Mouse (Mus musculus) layer of hippocampus, adult 9-11 months (tissue): ENCODE results near the gene Pnkd.
"Not testable (repeated sequence)": the region's sequence is repeated elsewhere in the genome, so short reads cannot be mapped to it uniquely, and the experiment has no call there.

Experiments
- DNase-seq: peaks from one replicate; pipeline ENCODE4 v3.0.0; 2022

Pnkd gene

DNA sequence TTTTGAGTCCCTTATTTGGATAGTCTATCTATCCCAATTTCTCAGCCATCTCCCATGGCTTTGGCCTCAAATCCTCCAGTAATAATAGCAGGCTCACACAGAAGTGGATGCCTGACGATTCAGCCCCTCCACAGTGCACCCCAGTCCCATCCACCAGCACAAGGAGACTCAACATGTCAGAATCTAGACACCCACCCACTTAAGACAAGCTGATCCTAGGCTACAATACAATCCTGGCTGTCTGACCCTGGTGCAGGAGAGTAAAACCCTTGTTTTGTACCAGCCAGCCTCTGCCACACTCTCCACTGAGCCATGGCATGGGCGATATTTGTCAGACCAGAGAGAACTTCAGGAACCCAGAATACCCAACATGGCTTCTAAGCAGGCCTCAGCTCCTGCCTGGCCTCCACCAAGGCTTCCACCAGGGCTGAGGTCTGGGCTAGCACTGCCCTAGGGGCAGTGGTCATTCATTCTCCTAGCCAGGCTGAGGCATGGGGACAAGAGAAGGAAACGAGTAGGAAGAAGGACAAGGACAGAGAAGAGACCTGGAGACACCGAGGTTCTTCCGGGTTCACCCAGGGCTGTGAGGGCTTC, 13.5 kb downstream of the Pnkd start:
- DNase-seq = no peak

DNA sequence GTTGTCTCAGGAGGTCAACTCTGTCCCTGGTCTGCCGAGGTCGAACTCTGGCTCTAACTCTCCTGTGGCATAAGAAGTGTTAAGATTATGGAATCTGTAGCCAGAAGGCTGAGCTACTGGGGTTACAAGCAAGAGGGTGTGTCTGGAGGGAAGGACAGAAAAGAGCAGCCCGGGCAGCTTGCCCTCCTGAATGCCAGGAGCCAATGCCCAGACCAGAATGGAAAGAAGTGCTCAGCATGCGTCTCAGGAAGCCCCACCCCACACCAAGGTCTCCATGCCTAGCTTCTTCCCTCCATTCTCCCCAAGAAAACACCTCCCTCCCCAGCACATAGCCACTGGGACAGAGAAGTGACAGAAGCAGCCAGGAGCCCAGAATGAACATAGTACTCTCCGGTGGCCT, 14.3 kb downstream of the Pnkd start:
- no peak for DNase-seq

- no peak for DNase-seq
These were observed 15.8 kb downstream of the Pnkd start for GRCm38 (mm10) chr1:74300347-74301110.

- DNase-seq = no peak
These were observed 17.5 kb downstream of the Pnkd start for GRCm38 (mm10) chr1:74302229-74302628.

DNA sequence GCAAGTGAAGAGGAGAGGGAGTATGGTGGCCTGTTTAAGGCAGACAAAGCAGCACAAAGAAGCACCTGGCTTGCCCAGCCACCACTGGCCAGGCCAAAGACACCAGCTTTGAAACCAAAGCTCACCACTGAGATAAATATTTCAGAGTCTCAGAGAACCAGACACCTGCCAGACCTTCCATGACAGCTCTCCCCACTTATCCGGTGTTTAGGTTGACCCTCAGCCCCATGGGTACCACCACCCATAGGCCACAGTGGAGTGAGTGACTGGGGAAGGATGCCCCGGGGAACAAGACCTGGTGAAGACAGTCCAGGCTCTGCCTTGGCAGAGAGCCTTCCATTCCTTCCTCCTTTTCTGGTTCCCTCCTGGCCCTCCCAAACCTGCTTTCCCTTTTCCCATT, 18.1 kb downstream of the Pnkd start:
- DNase-seq = no peak

GRCm38 (mm10) chr1:74303509-74304338, 19.0 kb downstream of the Pnkd start:
- peak; percentile 51 for DNase-seq

- DNase-seq = no peak
These were observed 19.6 kb downstream of the Pnkd start for GRCm38 (mm10) chr1:74304339-74304790.

- no peak for DNase-seq
These were observed 20.2 kb downstream of the Pnkd start for GRCm38 (mm10) chr1:74304946-74305345.

DNA sequence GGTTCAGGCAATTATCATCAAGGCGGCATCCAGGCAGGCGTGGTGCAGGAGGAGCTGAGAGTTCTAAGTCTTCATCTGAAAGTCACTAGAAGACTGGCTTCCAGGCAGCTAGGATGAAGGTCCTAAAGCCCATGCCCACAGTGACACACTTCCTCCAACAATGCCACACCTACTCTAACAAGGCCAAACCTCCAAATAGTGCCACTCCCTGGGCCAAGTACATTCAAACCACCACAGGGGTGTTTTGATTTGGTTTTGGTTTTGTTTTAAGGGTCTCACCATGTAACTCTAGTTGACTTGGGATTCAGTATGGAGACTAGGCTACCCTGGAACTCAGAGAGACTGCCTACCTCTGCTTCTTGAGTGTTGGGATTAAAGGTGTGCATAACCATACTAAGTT, 20.8 kb downstream of the Pnkd start, which contains the start of gene Tmbim1:
TSS of gene Tmbim1 (minus strand) at position 101 of the 400 bp plus-strand sequence.
- no peak for DNase-seq

GRCm38 (mm10) chr1:74307146-74307545, 22.4 kb downstream of the Pnkd start:
- DNase-seq = no peak

DNA sequence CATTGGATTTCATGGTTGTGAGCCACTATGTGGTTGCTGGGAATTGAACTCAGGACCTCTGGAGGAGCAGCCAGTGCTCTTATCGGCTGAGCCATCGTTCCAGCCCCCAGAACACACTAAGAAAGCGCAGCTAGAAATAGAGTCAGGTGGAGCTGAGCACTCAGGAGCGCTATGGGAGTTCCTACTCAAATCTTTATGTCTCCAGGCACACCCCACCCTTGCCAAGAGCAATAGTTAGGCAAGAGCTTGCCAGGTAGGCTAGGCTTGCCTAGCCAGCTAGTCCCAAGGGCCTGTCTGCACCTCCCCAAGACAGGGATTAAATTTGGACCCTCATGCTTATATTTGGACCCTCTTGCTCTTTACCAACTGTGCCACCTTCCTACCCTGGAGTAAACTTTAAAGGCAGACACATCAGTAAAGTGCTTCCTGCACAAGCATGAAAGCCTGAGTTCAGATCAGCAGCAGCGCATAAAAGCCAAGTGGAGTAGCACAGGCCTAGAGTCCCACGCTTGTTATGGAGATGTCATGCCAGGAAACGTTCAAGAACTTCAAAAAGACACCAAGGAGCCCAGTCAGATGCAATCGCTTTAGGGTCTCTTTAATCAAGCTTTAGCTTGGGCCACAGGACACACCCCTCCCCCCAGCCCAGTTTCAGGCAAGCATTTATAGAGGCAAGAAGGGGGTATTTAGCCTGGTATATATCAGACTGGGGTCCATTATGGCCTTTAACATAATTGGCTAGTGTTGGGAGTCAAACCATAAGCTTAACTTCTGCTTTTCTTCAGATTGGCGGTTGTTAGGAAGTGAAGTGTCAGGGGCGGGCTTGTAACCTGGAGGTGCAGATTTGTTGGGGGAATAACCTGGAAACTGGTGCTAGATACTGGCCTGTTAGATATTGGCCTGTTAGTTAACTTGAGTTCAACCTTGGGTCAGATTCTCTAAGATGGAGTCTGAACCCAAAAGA, 23.6 kb downstream of the Pnkd start:
- DNase-seq = no peak

GRCm38 (mm10) chr1:74309767-74310166, 25.0 kb downstream of the Pnkd start:
- DNase-seq = no peak

GRCm38 (mm10) chr1:74313049-74313692, 28.4 kb downstream of the Pnkd start:
- peak; percentile 85 for DNase-seq

DNA sequence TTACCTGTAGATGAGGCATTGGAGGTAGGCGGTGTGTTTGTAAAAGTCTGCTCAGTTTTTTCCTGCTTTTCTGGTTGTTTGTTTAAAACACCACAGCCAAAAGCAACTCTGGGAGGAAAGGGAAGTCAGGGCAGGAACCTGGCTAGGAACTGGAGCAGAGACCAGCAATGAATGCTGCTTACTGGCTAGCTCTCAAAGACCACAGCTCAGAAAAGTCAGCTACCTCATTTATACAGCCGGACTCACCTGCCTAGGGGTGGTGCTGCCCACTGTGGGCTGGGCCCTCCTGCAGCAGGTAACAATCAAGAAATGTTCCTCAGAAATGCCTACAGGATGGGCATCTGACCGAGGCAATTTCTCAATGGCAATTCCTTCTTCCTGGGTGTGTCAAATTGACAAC, 30.1 kb downstream of the Pnkd start:
- no peak for DNase-seq

DNA sequence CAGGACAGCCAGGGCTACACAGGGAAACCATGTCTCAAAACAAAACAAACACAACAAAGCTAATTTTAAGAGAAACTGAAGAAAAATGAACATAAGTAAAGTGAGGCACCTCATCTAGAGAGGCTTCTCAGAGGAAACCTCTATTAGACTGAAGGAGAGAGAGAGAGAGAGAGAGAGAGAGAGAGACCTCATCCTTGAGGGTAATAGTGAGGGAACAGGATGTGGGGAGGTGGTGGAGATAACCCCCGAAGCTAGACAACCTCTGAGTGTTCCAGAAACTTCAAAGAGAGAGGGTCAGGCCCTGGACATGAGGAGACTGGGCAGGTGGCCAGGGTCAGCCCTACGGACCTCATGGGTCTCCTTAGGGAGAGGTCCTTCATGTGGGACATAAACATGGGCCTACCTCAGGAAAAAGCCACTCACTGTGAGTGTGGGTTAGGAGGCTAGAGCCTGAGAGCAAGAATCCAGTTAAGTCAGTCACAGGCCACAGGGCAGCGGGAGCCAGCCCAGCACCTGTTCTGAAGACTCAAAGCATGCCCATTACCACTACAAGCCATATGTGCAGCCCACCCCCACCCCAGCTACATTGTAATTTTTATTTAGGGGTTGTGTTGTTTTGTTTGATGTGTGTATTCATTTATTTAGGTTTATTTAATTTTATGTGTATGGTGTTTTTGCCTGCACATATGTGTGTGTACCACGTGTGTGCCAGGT, 31.5 kb downstream of the Pnkd start:
- DNase-seq = no peak

DNA sequence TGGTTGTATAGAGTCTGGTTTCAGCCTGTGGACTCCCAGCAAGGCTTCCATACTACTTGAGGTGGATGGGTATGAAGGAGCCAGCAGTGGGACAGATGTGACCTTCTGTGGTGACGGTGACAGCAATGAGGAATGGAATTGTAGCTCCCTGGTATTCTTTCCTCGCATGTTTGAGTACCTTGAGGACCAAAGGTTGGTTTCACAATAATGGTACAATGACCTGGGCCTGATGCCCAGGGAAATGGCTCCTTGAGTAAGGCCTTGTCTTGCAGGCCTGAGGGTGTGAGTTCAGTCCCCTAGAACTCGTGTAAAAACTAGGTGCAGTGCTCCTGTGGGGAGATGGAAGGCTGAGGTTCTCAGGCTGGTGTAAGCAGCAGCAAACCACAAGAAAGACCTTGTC, 34.0 kb downstream of the Pnkd start:
- no peak for DNase-seq

- no peak for DNase-seq
These were observed 36.7 kb downstream of the Pnkd start for GRCm38 (mm10) chr1:74321396-74321795.

DNA sequence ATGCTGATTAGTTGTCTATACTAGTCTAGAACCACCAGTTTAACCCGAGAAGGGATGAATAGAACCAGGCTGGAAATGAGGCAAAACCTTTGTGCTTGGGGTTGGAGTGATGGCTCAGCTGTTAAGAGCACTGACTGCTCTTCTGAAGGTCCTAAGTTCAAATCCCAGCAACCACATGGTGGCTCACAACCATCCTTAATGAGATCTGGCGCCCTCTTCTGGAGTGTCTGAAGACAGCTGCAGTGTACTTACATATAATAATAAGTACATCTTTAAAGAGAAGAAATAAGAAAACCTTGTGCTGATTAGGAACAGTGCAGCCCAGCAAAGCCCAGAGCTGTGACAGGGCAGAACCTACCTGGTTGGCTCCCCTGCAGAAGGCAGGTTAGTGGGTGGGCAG, 42.2 kb downstream of the Pnkd start:
- DNase-seq = not testable (repeated sequence)

GRCm38 (mm10) chr1:74329899-74330431, 45.2 kb downstream of the Pnkd start:
- no peak for DNase-seq

GRCm38 (mm10) chr1:74331046-74331681, 46.4 kb downstream of the Pnkd start:
- DNase-seq = no peak
